In the genomic region with DNA sequence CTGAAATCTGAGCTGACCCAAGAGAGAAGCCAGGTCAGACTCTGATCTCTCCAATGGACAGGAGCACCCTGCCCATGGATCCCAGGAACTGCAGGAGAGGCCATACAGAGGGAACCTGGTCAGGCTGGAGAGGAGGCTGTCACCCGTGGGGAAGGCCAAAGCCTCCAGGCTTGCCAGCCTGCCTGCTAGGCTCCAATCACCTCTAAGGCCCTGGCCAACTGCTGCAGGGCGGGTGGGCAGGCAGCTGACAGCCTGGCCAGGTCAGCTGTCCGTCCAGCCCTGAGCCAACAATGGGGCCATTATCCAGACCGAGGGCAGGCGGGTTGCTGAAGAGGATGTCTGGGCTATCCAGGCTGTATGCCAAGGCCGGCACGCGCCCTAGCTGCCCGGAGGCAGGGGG, we compare ENCODE assay signal across 12 mouse cellular contexts. TPM values are rescaled to one million over a fixed set of nuclear protein-coding genes. Genes with fewer than 3 reads are reported as not detected.
DNase-seq lines count a peak whose midpoint lies in the region; TF ChIP-seq lines count a peak whose summit lies in the region.
"Had no signal": no experiment of that assay in that cellular context is flagged by ENCODE, and none has a peak within 500 bp of the region (broad histone marks: within the 10 kb centered on the region; RNA-seq: fewer than 3 reads in every experiment).

No protein-coding gene starts in this region.

- no peak for TF ChIP-seq CTCF in cerebellum, adult 2 months (IDR thresholded peaks at IDR 0.05; ENCODE audit: borderline replicate concordance, insufficient read depth, low read depth, low read length)

- WGBS in cerebellum, adult 2 months: 6% methylated on average over 9 of the region's 9 CpGs

- TF ChIP-seq POLR2A in cerebellum, adult 2 months (IDR thresholded peaks at IDR 0.05; ENCODE audit: borderline replicate concordance, insufficient read depth, low read length): no peak

- H3K27me3 ChIP-seq in cerebellum, adult 2 months (ENCODE audit: control insufficient read depth, insufficient read depth, low read length): no peaks in the 10 kb centered on the region
- H3K27me3 ChIP-seq: limb, embryonic 15.5 days; neural tube, embryonic 13.5 days had no signal

- peaks cover 68% of the 10 kb centered on the region for H3K4me1 ChIP-seq in cerebellum, adult 2 months (ENCODE audit: control insufficient read depth, insufficient read depth, low read length)

- no peak overlapping the region for H3K4me3 ChIP-seq in cerebellum, adult 2 months (replicated peaks; ENCODE audit: insufficient read depth, low read depth, low read length)
- H3K4me3 ChIP-seq: limb, embryonic 15.5 days; neural tube, embryonic 13.5 days had no signal

- DNase-seq in layer of hippocampus, adult 9-11 months: peak; percentile 62
- no peak for DNase-seq in layer of hippocampus, adult 18-20 months (ENCODE audit: low spot score in 2 of 2)
- DNase-seq in Muller cell, postnatal 12 days (ENCODE audit: inconsistent ontology term): peak; percentile 91
- peak; percentile 74 to 86 for DNase-seq in cerebellum, adult 2 months
- DNase-seq in heart, postnatal 4 days: peak; percentile 41
- no peak for DNase-seq in natural killer cell, adult 2 months (ENCODE audit: low spot score in 2 of 2)
- DNase-seq in left cerebral cortex, postnatal 14 days (ENCODE audit: low spot score in 2 of 2): no peak
- DNase-seq: adrenal gland, adult 2 months; forebrain, postnatal 0 days; kidney, postnatal 14 days had no signal

- intact Hi-C loops in left cerebral cortex, postnatal 14 days (cut with DNase I): no loop called here

- H3K27ac ChIP-seq in cerebellum, adult 2 months (ENCODE audit: insufficient read depth, low read length): 0 out of 2 replicates have a peak overlapping the region, but pooled peaks have one; percentile 9
- H3K27ac ChIP-seq: limb, embryonic 15.5 days; neural tube, embryonic 13.5 days had no signal

RNA-seq across cellular contexts. Expression of gene Plxna1, which starts 14.1 kb away (rescaled TPM):
- 100 to 1,000 TPM; 112 to 119 TPM for total RNA-seq in layer of hippocampus, adult 18-20 months (2021)
- polyA plus RNA-seq in cerebellum, adult 2 months (2012; rRNA removed): 50.0 and 59.7 TPM in 2 replicates
- total RNA-seq in heart, postnatal 4 days (2021): 10 to 100 TPM; 37.6 to 39.7 TPM
- 100 to 1,000 TPM in 1 of 2 experiments, 10 to 100 TPM in 1; 94.4 to 107 TPM for total RNA-seq in left cerebral cortex, postnatal 14 days (2021)

Comparison
In these comparisons a context has a peak if more than half of its experiments do, and no peak if none do; other contexts are left out.
1. DNase-seq: peak in layer of hippocampus, adult 9-11 months (single experiment), Muller cell, postnatal 12 days (single experiment), cerebellum, adult 2 months (2 of 2) and heart, postnatal 4 days (single experiment); none in layer of hippocampus, adult 18-20 months (0 of 2), natural killer cell, adult 2 months (0 of 2) and left cerebral cortex, postnatal 14 days (0 of 2).